Mouse (Mus musculus): Measurements from ENCODE around the gene Glrp1. TPM values are rescaled to one million over a fixed set of nuclear protein-coding genes. Genes with fewer than 3 reads are reported as not detected.

The Glrp1 gene
- total and polyA plus RNA-seq, 3 experiments, result 0.08 to 0.16 TPM; not detected in 1

DNA sequence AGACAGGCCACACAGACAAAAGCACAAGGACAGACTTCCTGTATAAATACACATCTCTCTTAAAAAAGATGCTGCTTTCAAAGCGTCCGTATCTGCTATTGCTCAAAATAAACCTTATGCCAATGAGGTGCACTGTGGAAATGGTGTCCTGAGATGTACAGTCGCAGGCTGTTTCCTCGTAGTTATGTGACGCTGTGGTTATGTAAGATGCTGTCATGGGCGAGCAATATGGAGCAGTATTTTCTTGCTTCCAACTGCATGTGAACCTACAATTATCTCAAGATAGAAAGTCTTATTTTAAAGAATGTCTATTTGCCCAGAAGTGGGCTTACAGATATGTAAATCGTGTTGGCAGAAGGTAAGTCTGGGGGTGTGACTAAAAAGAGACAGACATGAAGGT lies 37.3 kb upstream of the Glrp1 start:
- Histone ChIP-seq H3K4me3 (no peak overlapping the region), H3K27ac (no peak overlapping the region), H3K9ac (ENCODE audit: low read depth, low read length) (no peak overlapping the region), H3K27me3 (ENCODE audit: control insufficient read depth, insufficient read depth, low read length) (no peaks in the 10 kb centered on the region), H3K79me2 (replicated peaks; ENCODE audit: control insufficient read depth, insufficient read depth, low read length) (no peaks in the 10 kb centered on the region), H3K4me1 (ENCODE audit: control insufficient read depth, insufficient read depth, low read length) (no peaks in the 10 kb centered on the region), H3K36me3 (ENCODE audit: control insufficient read depth, insufficient read depth, low read length) (no peaks in the 10 kb centered on the region)
- DNase-seq, result no peak
- TF ChIP-seq POLR2A (IDR thresholded peaks at IDR 0.05; ENCODE audit: insufficient read depth, low read depth, low read length) (no peak), EP300 (IDR thresholded peaks at IDR 0.05; ENCODE audit: insufficient read depth, low read depth, low read length) (no peak), CTCF (IDR thresholded peaks at IDR 0.05) (no peak)
- 75% methylated on average over 7 of the region's 7 CpGs for WGBS
- intact Hi-C loops (cut with DNase I), result no loop called here

DNA sequence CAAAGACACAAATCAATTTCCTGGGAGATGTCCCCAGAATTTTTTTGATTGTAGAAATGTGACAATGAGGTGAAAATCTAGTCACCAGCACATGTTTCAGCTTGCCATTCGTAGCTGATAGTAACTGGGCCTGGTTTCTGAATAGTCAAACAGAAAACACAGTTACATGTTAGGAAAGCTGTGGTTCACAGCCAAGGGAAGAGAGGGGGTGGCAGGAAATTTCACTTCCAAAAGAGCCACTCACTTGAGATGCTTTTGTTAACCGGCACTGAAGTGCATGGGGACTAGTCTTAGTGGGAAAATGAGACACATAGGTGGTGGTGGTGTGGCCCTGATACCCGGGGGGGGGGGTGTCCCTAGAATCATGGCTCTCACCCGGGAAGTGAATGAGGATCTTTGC lies 33.7 kb upstream of the Glrp1 start:
- Histone ChIP-seq H3K27ac (no peak overlapping the region), H3K9ac (ENCODE audit: low read depth, low read length) (no peak overlapping the region), H3K79me2 (replicated peaks; ENCODE audit: control insufficient read depth, insufficient read depth, low read length) (no peaks in the 10 kb centered on the region), H3K27me3 (ENCODE audit: control insufficient read depth, insufficient read depth, low read length) (no peaks in the 10 kb centered on the region), H3K4me3 (no peak overlapping the region), H3K4me1 (ENCODE audit: control insufficient read depth, insufficient read depth, low read length) (peaks cover 1% of the 10 kb centered on the region), H3K36me3 (ENCODE audit: control insufficient read depth, insufficient read depth, low read length) (no peaks in the 10 kb centered on the region)
- TF ChIP-seq POLR2A (IDR thresholded peaks at IDR 0.05; ENCODE audit: insufficient read depth, low read depth, low read length), result no peak
- no peak for TF ChIP-seq CTCF (IDR thresholded peaks at IDR 0.05)
- no peak for TF ChIP-seq EP300 (IDR thresholded peaks at IDR 0.05; ENCODE audit: insufficient read depth, low read depth, low read length)
- WGBS, result 51% methylated on average over 4 of the region's 4 CpGs
- intact Hi-C loops (cut with DNase I), result no loop called here
- no peak for DNase-seq

DNA sequence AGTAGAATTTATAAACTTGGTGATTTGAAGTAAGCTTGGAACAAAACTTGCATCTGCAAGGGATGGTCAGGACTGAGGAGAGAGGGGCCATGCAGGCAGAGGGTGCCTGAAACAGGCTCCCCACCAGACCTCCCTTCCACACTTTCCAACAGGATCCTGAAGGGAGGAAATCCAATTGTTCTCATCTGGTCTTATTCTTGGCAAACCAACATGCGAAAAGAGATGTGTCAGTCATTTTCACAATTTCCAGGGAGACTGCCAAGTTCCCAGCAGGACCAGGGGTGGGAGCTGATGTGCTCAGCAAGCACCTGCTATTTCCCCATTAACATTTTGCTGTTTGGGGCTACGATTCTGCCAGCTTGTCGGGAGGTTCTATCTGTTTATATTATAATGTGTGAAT lies 30.0 kb upstream of the Glrp1 start:
- Histone ChIP-seq H3K36me3 (ENCODE audit: control insufficient read depth, insufficient read depth, low read length) (no peaks in the 10 kb centered on the region), H3K4me3 (no peak overlapping the region), H3K27me3 (ENCODE audit: control insufficient read depth, insufficient read depth, low read length) (no peaks in the 10 kb centered on the region), H3K9ac (ENCODE audit: low read depth, low read length) (no peak overlapping the region), H3K4me1 (ENCODE audit: control insufficient read depth, insufficient read depth, low read length) (peaks cover 1% of the 10 kb centered on the region), H3K79me2 (replicated peaks; ENCODE audit: control insufficient read depth, insufficient read depth, low read length) (no peaks in the 10 kb centered on the region), H3K27ac (no peak overlapping the region)
- 25% methylated on average over 3 of the region's 3 CpGs for WGBS
- TF ChIP-seq CTCF (IDR thresholded peaks at IDR 0.05), result no peak
- TF ChIP-seq POLR2A (IDR thresholded peaks at IDR 0.05; ENCODE audit: insufficient read depth, low read depth, low read length), result no peak
- TF ChIP-seq EP300 (IDR thresholded peaks at IDR 0.05; ENCODE audit: insufficient read depth, low read depth, low read length), result no peak
- DNase-seq, result peak in 1 of 2 experiments; percentile 14
- intact Hi-C loops (cut with DNase I), result no loop called here

DNA sequence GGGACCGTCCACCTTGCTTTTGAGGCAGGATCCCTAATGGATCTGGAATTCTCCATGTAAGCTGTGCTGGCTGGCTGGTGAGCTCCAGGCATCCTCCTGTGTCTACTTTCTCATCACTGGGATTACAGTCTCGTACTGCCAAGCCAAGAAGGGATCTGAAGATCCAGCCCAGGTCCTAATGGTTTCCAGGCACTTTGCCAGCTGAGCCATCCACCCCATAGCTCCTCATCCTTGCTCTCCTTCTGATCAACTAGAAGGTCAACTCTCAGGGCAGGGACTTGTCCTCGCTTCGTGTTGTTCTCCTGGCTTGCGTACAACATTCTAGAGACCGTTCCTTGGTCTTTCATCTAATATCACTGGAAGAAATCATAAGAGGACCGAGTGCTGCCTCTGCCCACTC lies 29.4 kb upstream of the Glrp1 start:
- Histone ChIP-seq H3K27me3 (ENCODE audit: control insufficient read depth, insufficient read depth, low read length) (no peaks in the 10 kb centered on the region), H3K27ac (no peak overlapping the region)
- WGBS, result 55% methylated on average over 7 of the region's 7 CpGs

DNA sequence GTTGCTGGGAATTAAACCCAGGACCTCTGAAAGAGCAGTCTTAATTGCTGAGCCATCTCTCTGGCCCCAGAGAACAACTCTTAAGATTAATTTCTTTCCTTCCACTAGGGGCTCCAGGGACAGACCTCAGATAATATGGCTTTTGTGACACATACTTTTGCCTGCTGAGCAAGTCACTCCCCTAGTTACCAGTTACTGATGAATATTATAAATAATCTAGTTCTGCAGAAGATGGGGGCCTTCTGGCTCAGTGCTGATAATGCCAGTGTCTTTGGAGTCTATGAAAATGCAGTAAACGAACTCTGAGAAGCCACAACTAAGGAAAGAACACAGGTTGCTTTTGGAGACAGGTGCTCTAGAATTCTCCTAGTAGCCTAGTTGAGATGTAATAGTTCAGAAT lies 26.4 kb upstream of the Glrp1 start:
- peaks cover 1% of the 10 kb centered on the region for H3K4me1 ChIP-seq (ENCODE audit: control insufficient read depth, insufficient read depth, low read length)
- intact Hi-C loops (cut with DNase I), result no loop called here
- H3K79me2 ChIP-seq (replicated peaks; ENCODE audit: control insufficient read depth, insufficient read depth, low read length), result no peaks in the 10 kb centered on the region
- TF ChIP-seq CTCF (IDR thresholded peaks at IDR 0.05) (no peak), EP300 (IDR thresholded peaks at IDR 0.05; ENCODE audit: insufficient read depth, low read depth, low read length) (no peak), POLR2A (IDR thresholded peaks at IDR 0.05; ENCODE audit: insufficient read depth, low read depth, low read length) (no peak)
- DNase-seq, result no peak
- H3K4me3 ChIP-seq, result no peak overlapping the region
- no peak overlapping the region for H3K27ac ChIP-seq
- no peaks in the 10 kb centered on the region for H3K36me3 ChIP-seq (ENCODE audit: control insufficient read depth, insufficient read depth, low read length)
- 91% methylated on average over 1 of the region's 1 CpGs for WGBS
- no peaks in the 10 kb centered on the region for H3K27me3 ChIP-seq (ENCODE audit: control insufficient read depth, insufficient read depth, low read length)
- H3K9ac ChIP-seq (ENCODE audit: low read depth, low read length), result no peak overlapping the region

More for the DNA sequence above, 29.4 kb upstream of the Glrp1 start:
- no peak overlapping the region for H3K4me3 ChIP-seq
- DNase-seq, result no peak
- intact Hi-C loops (cut with DNase I), result no loop called here
- no peak overlapping the region for H3K9ac ChIP-seq (ENCODE audit: low read depth, low read length)
- H3K36me3 ChIP-seq (ENCODE audit: control insufficient read depth, insufficient read depth, low read length), result no peaks in the 10 kb centered on the region
- H3K79me2 ChIP-seq (replicated peaks; ENCODE audit: control insufficient read depth, insufficient read depth, low read length), result no peaks in the 10 kb centered on the region
- H3K4me1 ChIP-seq (ENCODE audit: control insufficient read depth, insufficient read depth, low read length), result peaks cover 1% of the 10 kb centered on the region
- TF ChIP-seq POLR2A (IDR thresholded peaks at IDR 0.05; ENCODE audit: insufficient read depth, low read depth, low read length) (no peak), CTCF (IDR thresholded peaks at IDR 0.05) (no peak), EP300 (IDR thresholded peaks at IDR 0.05; ENCODE audit: insufficient read depth, low read depth, low read length) (no peak)

DNA sequence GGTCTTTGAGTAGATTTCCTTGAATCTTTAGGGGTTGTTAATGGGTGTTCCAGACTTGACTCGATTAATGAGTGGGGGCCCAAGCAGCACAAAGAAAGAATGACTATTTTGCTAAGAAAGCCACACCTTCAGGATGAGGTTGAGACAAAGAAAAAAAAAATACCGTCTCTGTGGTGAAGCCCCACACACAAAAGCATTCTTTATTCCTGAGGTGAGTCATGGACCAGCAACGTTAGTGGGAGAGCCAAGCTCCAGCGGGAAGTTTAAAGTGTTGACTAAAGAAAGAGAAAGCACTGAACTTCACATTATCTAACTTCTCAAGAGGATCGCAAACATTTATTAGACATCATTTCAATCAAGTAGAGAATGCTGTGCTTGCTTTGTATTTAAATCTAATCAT lies 24.2 kb upstream of the Glrp1 start:
- no peaks in the 10 kb centered on the region for H3K4me1 ChIP-seq (ENCODE audit: control insufficient read depth, insufficient read depth, low read length)
- WGBS, result 27% methylated on average over 5 of the region's 5 CpGs
- H3K36me3 ChIP-seq (ENCODE audit: control insufficient read depth, insufficient read depth, low read length), result no peaks in the 10 kb centered on the region
- no peak for DNase-seq
- no peak overlapping the region for H3K4me3 ChIP-seq
- no peak overlapping the region for H3K27ac ChIP-seq
- TF ChIP-seq EP300 (IDR thresholded peaks at IDR 0.05; ENCODE audit: insufficient read depth, low read depth, low read length) (no peak), CTCF (IDR thresholded peaks at IDR 0.05) (no peak), POLR2A (IDR thresholded peaks at IDR 0.05; ENCODE audit: insufficient read depth, low read depth, low read length) (no peak)
- intact Hi-C loops (cut with DNase I), result no loop called here
- no peak overlapping the region for H3K9ac ChIP-seq (ENCODE audit: low read depth, low read length)
- no peaks in the 10 kb centered on the region for H3K27me3 ChIP-seq (ENCODE audit: control insufficient read depth, insufficient read depth, low read length)
- H3K79me2 ChIP-seq (replicated peaks; ENCODE audit: control insufficient read depth, insufficient read depth, low read length), result no peaks in the 10 kb centered on the region
